Mouse (Mus musculus): ENCODE measurements around the gene Gse1.

The Gse1 gene

GRCm38 (mm10) chr8:120278009-120278408 lies 49.8 kb downstream of the Gse1 start:
- no peak for DNase-seq

GRCm38 (mm10) chr8:120279418-120279817 lies 51.2 kb downstream of the Gse1 start:
- no peak for DNase-seq

- DNase-seq: peak; percentile 84 to 85
Observed at GRCm38 (mm10) chr8:120281487-120281886, 53.2 kb downstream of the Gse1 start.

GRCm38 (mm10) chr8:120282465-120282864 lies 54.2 kb downstream of the Gse1 start:
- DNase-seq: no peak

- no peak for DNase-seq
Observed at GRCm38 (mm10) chr8:120284265-120284664, 56.0 kb downstream of the Gse1 start.

- DNase-seq: peak; percentile 66 to 83
Observed at GRCm38 (mm10) chr8:120285033-120285432, 56.8 kb downstream of the Gse1 start.

- peak in 1 of 2 experiments; percentile 46 for DNase-seq
Observed at GRCm38 (mm10) chr8:120285878-120286277, 57.6 kb downstream of the Gse1 start.

GRCm38 (mm10) chr8:120288122-120288908 lies 60.1 kb downstream of the Gse1 start:
- DNase-seq: peak; percentile 69 to 71

GRCm38 (mm10) chr8:120289191-120289590 lies 60.9 kb downstream of the Gse1 start:
- DNase-seq: no peak

- no peak for DNase-seq
Observed at GRCm38 (mm10) chr8:120289698-120290181, 61.5 kb downstream of the Gse1 start.

- no peak for DNase-seq
Observed at GRCm38 (mm10) chr8:120290614-120291013, 62.4 kb downstream of the Gse1 start.

- DNase-seq: no peak
Observed at GRCm38 (mm10) chr8:120291650-120292049, 63.4 kb downstream of the Gse1 start.

- DNase-seq: peak; percentile 29 to 54
Observed at GRCm38 (mm10) chr8:120292316-120293107, 64.3 kb downstream of the Gse1 start.

- DNase-seq: peak in 1 of 2 experiments; percentile 29
Observed at GRCm38 (mm10) chr8:120293421-120294357, 65.4 kb downstream of the Gse1 start.

- no peak for DNase-seq
Observed at GRCm38 (mm10) chr8:120294982-120295870, 67.0 kb downstream of the Gse1 start.

- no peak for DNase-seq
Observed at GRCm38 (mm10) chr8:120297000-120297399, 68.7 kb downstream of the Gse1 start.

- no peak for DNase-seq
Observed at GRCm38 (mm10) chr8:120298601-120299532, 70.6 kb downstream of the Gse1 start.

- peak; percentile 80 to 81 for DNase-seq
Observed at GRCm38 (mm10) chr8:120300601-120301141, 72.4 kb downstream of the Gse1 start.

- no peak for DNase-seq
Observed at GRCm38 (mm10) chr8:120302941-120303675, 74.9 kb downstream of the Gse1 start.

Measured in thymus, postnatal 36 days (tissue).